Mouse (Mus musculus) forebrain, embryonic 12.5 days (tissue): ENCODE measurements at regions not wholly inside any gene's neighbourhood (a gene's known extent, or its start where the extent isn't known, plus 50 kb on each side); places are given as distances from the start of the nearest gene placed in this dataset.

Experiments used
- ATAC-seq: fragments of 200-750 bp; cut with Nextera tagmentation; 2 replicates; pipeline ENCODE4 v1.8.0; 2017; ENCODE audit warnings: moderate TSS enrichment; ENCODE audit not compliant: low FRiP score
- H3K27ac ChIP-seq: fragments of 300-500 bp; sonication (generic); 2 replicates; pipeline ENCODE4 v1.5.1; 2016; ENCODE audit warnings: mild to moderate bottlenecking
- H3K27me3 ChIP-seq: fragments of 300-500 bp; sonication (generic); 2 replicates; pipeline ENCODE4 v1.6.1; 2016; ENCODE audit warnings: mild to moderate bottlenecking
- H3K36me3 ChIP-seq: fragments of 300-500 bp; sonication (generic); replicated peaks from 2 replicates; pipeline ENCODE4 v1.6.1; 2016; ENCODE audit warnings: mild to moderate bottlenecking
- H3K4me1 ChIP-seq: fragments of 300-500 bp; sonication (generic); 2 replicates; pipeline ENCODE4 v1.6.1; 2016
- H3K4me2 ChIP-seq: fragments of 300-500 bp; sonication (generic); 2 replicates; pipeline ENCODE4 v1.6.1; 2016; ENCODE audit warnings: mild to moderate bottlenecking, moderate library complexity
- H3K4me3 ChIP-seq: fragments of 300-500 bp; sonication (generic); replicated peaks from 2 replicates; pipeline ENCODE4 v1.5.1; 2016; ENCODE audit warnings: mild to moderate bottlenecking
- H3K9ac ChIP-seq: fragments of 300-500 bp; sonication (generic); 2 replicates; pipeline ENCODE4 v1.6.1; 2016; ENCODE audit warnings: mild to moderate bottlenecking
- H3K9me3 ChIP-seq: fragments of 300-500 bp; sonication (generic); 2 replicates; pipeline ENCODE4 v1.6.1; 2016
- WGBS: fragments of 180-500 bp; shearing (Covaris S2); methylation state at CpG from one replicate; pipeline ENCODE4 v1.1.7; 2016; 5-methylcytosine and 5-hydroxymethylcytosine counted together

GRCm38 (mm10) chr8:74082866-74083618 is 729.7 kb upstream of the Large1 start:
- H3K4me1 ChIP-seq = no peaks in the 10 kb centered on the region
- no peak overlapping the region for H3K4me3 ChIP-seq
- H3K27ac ChIP-seq = no peak overlapping the region
- no peaks in the 10 kb centered on the region for H3K27me3 ChIP-seq
- no peak overlapping the region for H3K9ac ChIP-seq
- no peak overlapping the region for H3K4me2 ChIP-seq
- 77% methylated on average over 3 of the region's 3 CpGs for WGBS
- ATAC-seq = no peak
- no peaks in the 10 kb centered on the region for H3K9me3 ChIP-seq
- H3K36me3 ChIP-seq = no peaks in the 10 kb centered on the region

DNA sequence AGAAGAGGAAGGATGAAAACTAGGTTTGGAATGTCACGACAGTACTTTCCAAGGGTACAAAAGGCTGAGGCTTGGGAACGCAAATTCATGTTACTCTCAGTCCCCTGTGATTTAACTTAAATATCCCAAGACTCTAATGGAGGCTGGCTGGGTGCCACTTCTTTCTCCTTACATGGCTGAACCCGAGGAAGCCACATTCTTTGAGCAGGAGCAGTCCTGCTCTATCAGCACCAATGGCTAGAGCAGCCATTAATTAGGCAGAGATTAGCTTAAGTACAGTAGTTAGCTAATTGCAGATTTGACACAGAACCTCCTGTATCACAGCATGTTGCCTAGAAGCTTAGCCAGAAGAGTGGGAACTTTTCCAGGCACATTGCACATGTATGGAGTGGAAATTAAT is 720.5 kb upstream of the Large1 start:
- peak; percentile 77; the same call in 1 of the 2 replicates for ATAC-seq
- 36% methylated on average over 3 of the region's 3 CpGs for WGBS
- no peak overlapping the region for H3K9ac ChIP-seq
- H3K4me1 ChIP-seq = no peaks in the 10 kb centered on the region
- H3K36me3 ChIP-seq = no peaks in the 10 kb centered on the region
- no peaks in the 10 kb centered on the region for H3K27me3 ChIP-seq
- H3K4me3 ChIP-seq = no peak overlapping the region
- no peaks in the 10 kb centered on the region for H3K9me3 ChIP-seq
- H3K27ac ChIP-seq = no peak overlapping the region
- H3K4me2 ChIP-seq = no peak overlapping the region

- Histone ChIP-seq H3K9me3 (no peaks in the 10 kb centered on the region), H3K4me2 (no peak overlapping the region), H3K36me3 (no peaks in the 10 kb centered on the region), H3K27ac (no peak overlapping the region), H3K4me3 (no peak overlapping the region), H3K4me1 (no peaks in the 10 kb centered on the region), H3K9ac (no peak overlapping the region), H3K27me3 (no peaks in the 10 kb centered on the region)
- WGBS = 83% methylated on average over 2 of the region's 2 CpGs
- ATAC-seq = no peak
Observed at GRCm38 (mm10) chr8:74071484-74071883, 718.1 kb upstream of the Large1 start.
